Mouse (Mus musculus) T-cell, adult 66 days (primary cell): ENCODE results near the gene Slc22a21. TPM values are rescaled to one million over a fixed set of nuclear protein-coding genes. Genes with fewer than 3 reads are reported as not detected.

Experiments
- total RNA-seq, 2 experiments: library from RNA; stranded (reverse); gene quantifications; 3 replicates in 1 of 2; 4 replicates in 1 of 2; pipeline ENCODE4 v1.2.4; 2023

The Slc22a21 gene
- 1 to 10 TPM; 1.3 to 1.4 TPM for total RNA-seq

GRCm38 (mm10) chr11:53979788-53980621 is at the start of gene Slc22a21:
Gene Slc22a21 (minus strand): TSS chr11:53980332.

GRCm38 (mm10) chr11:54028044-54028951 is 48.2 kb upstream of the Slc22a21 start, which contains the start of gene Slc22a4:
Gene Slc22a4 (minus strand): TSS chr11:54028090.

Other genes starting within 250 kb of the Slc22a21 start
- gene Irf1, start 210.3 kb downstream of the Slc22a21 start, total RNA-seq: 100 to 1,000 TPM; 501 to 520 TPM
- 1 to 10 TPM; 1.5 to 2.0 TPM for gene Gm17334, start 207.1 kb downstream of the Slc22a21 start, total RNA-seq
- gene Gm12216, start 121.1 kb downstream of the Slc22a21 start, total RNA-seq: 10 to 100 TPM; 31.9 to 33.1 TPM
- gene Slc22a5, start 88.7 kb downstream of the Slc22a21 start, total RNA-seq: 10 to 100 TPM; 15.3 to 19.2 TPM
- under 1 TPM; 0.61 to 0.92 TPM for gene Slc22a4, start 47.8 kb upstream of the Slc22a21 start, total RNA-seq
- 10 to 100 TPM; 19.3 to 28.6 TPM for gene Pdlim4, start 88.7 kb upstream of the Slc22a21 start, total RNA-seq
- gene P4ha2, start 119.8 kb upstream of the Slc22a21 start, total RNA-seq: 1 to 10 TPM; 2.6 to 3.3 TPM